Mouse (Mus musculus) brain, embryonic 18.5 days (tissue): ENCODE results near the gene Miga2.

Experiments used
- DNase-seq: peaks from one replicate; pipeline ENCODE4 v3.0.0-alpha.2; 2012; ENCODE audit warnings: low read depth, low spot score

Miga2 gene

GRCm38 (mm10) chr2:30358533-30359531, 5.2 kb upstream of the Miga2 start, which contains the start of gene Sh3glb2:
Gene Sh3glb2, minus strand, starts transcription at chr2:30359337.
- DNase-seq, result peak; percentile 40

GRCm38 (mm10) chr2:30360626-30361025, 3.4 kb upstream of the Miga2 start:
- no peak for DNase-seq

GRCm38 (mm10) chr2:30362865-30363264, 1.2 kb upstream of the Miga2 start:
- no peak for DNase-seq

GRCm38 (mm10) chr2:30365281-30366069, 1.4 kb downstream of the Miga2 start:
- DNase-seq, result no peak

GRCm38 (mm10) chr2:30366203-30366602, 2.2 kb downstream of the Miga2 start:
- no peak for DNase-seq

GRCm38 (mm10) chr2:30371544-30371943, 7.5 kb downstream of the Miga2 start:
- DNase-seq, result no peak

- no peak for DNase-seq
Observed at GRCm38 (mm10) chr2:30372726-30373125, 8.7 kb downstream of the Miga2 start.

- no peak for DNase-seq
Observed at GRCm38 (mm10) chr2:30375893-30376292, 11.9 kb downstream of the Miga2 start.

GRCm38 (mm10) chr2:30377721-30378120, 13.7 kb downstream of the Miga2 start:
- no peak for DNase-seq

GRCm38 (mm10) chr2:30379307-30379706, 15.3 kb downstream of the Miga2 start:
- no peak for DNase-seq

GRCm38 (mm10) chr2:30380564-30381376, 16.7 kb downstream of the Miga2 start:
- no peak for DNase-seq

- DNase-seq, result no peak
Observed at GRCm38 (mm10) chr2:30381377-30381725, 17.3 kb downstream of the Miga2 start.

- no peak for DNase-seq
Observed at GRCm38 (mm10) chr2:30384814-30385213, 20.8 kb downstream of the Miga2 start.

GRCm38 (mm10) chr2:30385591-30385990, 21.6 kb downstream of the Miga2 start:
- DNase-seq, result no peak

GRCm38 (mm10) chr2:30386913-30387312, 22.9 kb downstream of the Miga2 start:
- no peak for DNase-seq

GRCm38 (mm10) chr2:30389000-30389399, 25.0 kb downstream of the Miga2 start:
- DNase-seq, result no peak

GRCm38 (mm10) chr2:30392114-30392576, 28.1 kb downstream of the Miga2 start, which contains the start of gene Dolpp1:
Gene Dolpp1, plus strand, starts transcription at chr2:30392254.
- peak; percentile 98 for DNase-seq

- peak; percentile 82 for DNase-seq
Observed at GRCm38 (mm10) chr2:30392577-30393369, 28.7 kb downstream of the Miga2 start.

- DNase-seq, result no peak
Observed at GRCm38 (mm10) chr2:30393370-30393656, 29.3 kb downstream of the Miga2 start.

GRCm38 (mm10) chr2:30395757-30396156, 31.7 kb downstream of the Miga2 start:
- no peak for DNase-seq

- no peak for DNase-seq
Observed at GRCm38 (mm10) chr2:30396246-30396645, 32.2 kb downstream of the Miga2 start.
